Mouse (Mus musculus) heart, adult 11 months (tissue): ENCODE measurements at regions not wholly inside any gene's neighbourhood (a gene's known extent, or its start where the extent isn't known, plus 50 kb on each side); places are given as distances from the start of the nearest gene placed in this dataset.

ENCODE experiments used
- DNase-seq: peaks from one replicate; pipeline ENCODE4 v3.0.0; 2022

- DNase-seq = peak; percentile 34
Observed at GRCm38 (mm10) chr8:26526474-26527185, 407.3 kb downstream of the Gm45692 start.

- peak; percentile 34 for DNase-seq
Observed at GRCm38 (mm10) chr8:26527186-26527580, 407.8 kb downstream of the Gm45692 start.

- peak; percentile 61 for DNase-seq
Observed at GRCm38 (mm10) chr8:26529921-26530320, 410.6 kb downstream of the Gm45692 start.

GRCm38 (mm10) chr8:26533444-26534421 is 414.4 kb downstream of the Gm45692 start:
- peak; percentile 89 for DNase-seq

- DNase-seq = peak; percentile 62
Observed at GRCm38 (mm10) chr8:26535816-26536215, 416.5 kb downstream of the Gm45692 start.

GRCm38 (mm10) chr8:26553691-26554090 is 423.4 kb upstream of the Zfp703 start:
- peak; percentile 70 for DNase-seq

- peak; percentile 98 for DNase-seq
Observed at GRCm38 (mm10) chr8:26559196-26559595, 417.9 kb upstream of the Zfp703 start.

- peak; percentile 66 for DNase-seq
Observed at GRCm38 (mm10) chr8:26563151-26563550, 414.0 kb upstream of the Zfp703 start.

- peak; percentile 37 for DNase-seq
Observed at GRCm38 (mm10) chr8:26564254-26564653, 412.9 kb upstream of the Zfp703 start.

GRCm38 (mm10) chr8:26568423-26569060 is 408.6 kb upstream of the Zfp703 start:
- DNase-seq = peak; percentile 78

GRCm38 (mm10) chr8:26588841-26589240 is 388.3 kb upstream of the Zfp703 start:
- peak; percentile 46 for DNase-seq

GRCm38 (mm10) chr8:26590591-26591212 is 386.4 kb upstream of the Zfp703 start:
- DNase-seq = peak; percentile 3

GRCm38 (mm10) chr8:26591266-26591665 is 385.9 kb upstream of the Zfp703 start:
- DNase-seq = peak; percentile 69

GRCm38 (mm10) chr8:26593536-26594368 is 383.4 kb upstream of the Zfp703 start:
- peak; percentile 65 for DNase-seq

- peak; percentile 5 for DNase-seq
Observed at GRCm38 (mm10) chr8:26594369-26594920, 382.7 kb upstream of the Zfp703 start.

GRCm38 (mm10) chr8:26595431-26596018 is 381.6 kb upstream of the Zfp703 start:
- peak; percentile 72 for DNase-seq

- DNase-seq = peak; percentile 77
Observed at GRCm38 (mm10) chr8:26596665-26597362, 380.3 kb upstream of the Zfp703 start.

- DNase-seq = peak; percentile 39
Observed at GRCm38 (mm10) chr8:26598520-26598919, 378.6 kb upstream of the Zfp703 start.

GRCm38 (mm10) chr8:26600127-26600526 is 377.0 kb upstream of the Zfp703 start:
- DNase-seq = no peak

- DNase-seq = peak; percentile 16
Observed at GRCm38 (mm10) chr8:26608001-26608400, 369.1 kb upstream of the Zfp703 start.
